Mouse (Mus musculus): Measurements from ENCODE around the gene Rps5. TPM values are rescaled to one million over a fixed set of nuclear protein-coding genes. Genes with fewer than 3 reads are reported as not detected.
"Not testable (repeated sequence)": the region's sequence is repeated elsewhere in the genome, so short reads cannot be mapped to it uniquely, and the experiment has no call there.

The Rps5 gene
- polyA plus RNA-seq, 1 experiment from 2014 or later, result 1,070 TPM

- Histone ChIP-seq H3K4me3 (replicated peaks) (peak overlapping the region; percentile 41), H3K36me3 (peaks cover 41% of the 10 kb centered on the region), H3K9ac (peak overlapping the region; percentile 28), H3K4me1 (peaks cover 45% of the 10 kb centered on the region), H3K27ac (replicated peaks) (no peak overlapping the region), H3K9me3 (replicated peaks) (no peaks in the 10 kb centered on the region), H3K4me2 (replicated peaks) (peak overlapping the region; percentile 79), H3K27me3 (peaks cover 10% of the 10 kb centered on the region)
- 0 out of 2 replicates have a peak, but pooled peaks have one; percentile 18 for ATAC-seq (ENCODE audit: insufficient number of reproducible peaks, low FRiP score, low TSS enrichment, low read depth)
- 5% methylated on average over 65 of the region's 65 CpGs for WGBS
Observed at GRCm38 (mm10) chr7:12927693-12928589, 5.9 kb downstream of the Rps5 start.

DNA sequence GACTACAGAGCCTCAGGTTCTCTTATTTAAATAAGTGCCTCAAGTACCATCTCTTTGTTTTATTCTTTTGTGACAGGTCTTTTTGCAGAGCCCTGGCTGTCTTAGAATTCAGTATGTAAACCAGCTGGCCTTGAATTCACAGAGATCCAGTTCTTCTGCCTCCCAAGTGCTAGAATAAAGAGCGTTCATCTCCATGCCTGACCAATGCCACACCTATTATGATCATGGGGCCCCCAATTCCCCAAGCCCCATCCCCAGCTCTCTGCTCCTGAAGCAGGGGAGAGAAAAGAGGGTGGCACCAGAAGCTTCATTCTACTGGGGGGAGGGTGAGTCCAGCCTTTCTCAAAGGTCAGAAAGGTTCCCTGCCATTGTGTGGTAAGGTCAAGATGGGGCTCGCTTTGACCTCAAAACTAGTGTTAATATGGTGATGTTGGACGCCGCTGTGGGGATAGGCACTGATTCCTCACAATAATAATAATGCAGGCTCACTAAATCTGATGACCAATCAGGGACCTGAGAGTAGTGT lies 11.6 kb downstream of the Rps5 start:
- ATAC-seq (ENCODE audit: insufficient number of reproducible peaks, low FRiP score, low TSS enrichment, low read depth), result no peak
- no peak overlapping the region for H3K4me2 ChIP-seq (replicated peaks)
- H3K9ac ChIP-seq, result no peak overlapping the region
- no peak overlapping the region for H3K4me3 ChIP-seq (replicated peaks)
- WGBS, result 79% methylated on average over 4 of the region's 4 CpGs
- no peaks in the 10 kb centered on the region for H3K4me1 ChIP-seq
- no peaks in the 10 kb centered on the region; the same call in 1 of the 2 replicates for H3K27me3 ChIP-seq
- H3K27ac ChIP-seq (replicated peaks), result no peak overlapping the region
- H3K36me3 ChIP-seq, result no peaks in the 10 kb centered on the region
- no peaks in the 10 kb centered on the region for H3K9me3 ChIP-seq (replicated peaks)

GRCm38 (mm10) chr7:12934808-12935207 lies 12.7 kb downstream of the Rps5 start:
- H3K4me3 ChIP-seq (replicated peaks), result no peak overlapping the region
- no peak overlapping the region for H3K9ac ChIP-seq
- no peak for ATAC-seq (ENCODE audit: insufficient number of reproducible peaks, low FRiP score, low TSS enrichment, low read depth)
- WGBS, result 73% methylated on average over 3 of the region's 3 CpGs
- no peaks in the 10 kb centered on the region for H3K27me3 ChIP-seq
- no peaks in the 10 kb centered on the region for H3K4me1 ChIP-seq
- H3K4me2 ChIP-seq (replicated peaks), result no peak overlapping the region
- H3K9me3 ChIP-seq (replicated peaks), result no peaks in the 10 kb centered on the region
- no peak overlapping the region for H3K27ac ChIP-seq (replicated peaks)
- no peaks in the 10 kb centered on the region for H3K36me3 ChIP-seq

DNA sequence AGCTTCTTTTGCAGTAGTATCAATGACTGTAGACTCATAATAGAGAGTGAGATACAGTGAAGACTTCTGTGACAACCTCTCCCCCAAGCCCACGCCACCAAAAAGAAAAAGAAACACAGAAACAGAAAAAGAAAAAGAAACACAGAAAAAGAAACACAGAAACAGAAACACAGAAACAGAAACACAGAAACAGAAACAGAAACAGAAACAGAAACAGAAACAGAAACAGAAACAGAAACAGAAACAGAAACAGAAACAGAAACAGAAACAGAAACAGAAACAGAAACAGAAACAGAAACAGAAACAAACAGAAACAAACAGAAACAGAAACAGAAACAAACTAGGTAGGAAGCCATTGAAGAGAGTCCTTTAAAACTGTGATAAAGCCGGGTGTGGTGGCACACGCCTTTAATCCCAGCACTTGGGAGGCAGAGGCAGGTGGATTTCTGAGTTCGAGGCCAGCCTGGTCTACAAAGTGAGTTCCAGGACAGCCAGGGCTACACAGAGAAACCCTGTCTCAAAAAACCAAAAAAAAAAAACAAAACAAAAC lies 15.2 kb downstream of the Rps5 start:
- H3K4me1 ChIP-seq; H3K4me3 ChIP-seq (replicated peaks); H3K9me3 ChIP-seq (replicated peaks); H3K36me3 ChIP-seq; H3K27ac ChIP-seq (replicated peaks); H3K27me3 ChIP-seq; H3K4me2 ChIP-seq (replicated peaks); H3K9ac ChIP-seq; ATAC-seq (ENCODE audit: insufficient number of reproducible peaks, low FRiP score, low TSS enrichment, low read depth): not testable (repeated sequence)
- WGBS, result 87% methylated on average over 4 of the region's 4 CpGs

GRCm38 (mm10) chr7:12940599-12940998 lies 18.5 kb downstream of the Rps5 start:
- Histone ChIP-seq H3K27me3 (no peaks in the 10 kb centered on the region), H3K27ac (replicated peaks) (no peak overlapping the region), H3K4me3 (replicated peaks) (no peak overlapping the region), H3K9ac (no peak overlapping the region), H3K4me1 (no peaks in the 10 kb centered on the region), H3K4me2 (replicated peaks) (no peak overlapping the region), H3K9me3 (replicated peaks) (no peaks in the 10 kb centered on the region), H3K36me3 (no peaks in the 10 kb centered on the region)
- ATAC-seq (ENCODE audit: insufficient number of reproducible peaks, low FRiP score, low TSS enrichment, low read depth), result no peak
- 78% methylated on average over 4 of the region's 4 CpGs for WGBS

DNA sequence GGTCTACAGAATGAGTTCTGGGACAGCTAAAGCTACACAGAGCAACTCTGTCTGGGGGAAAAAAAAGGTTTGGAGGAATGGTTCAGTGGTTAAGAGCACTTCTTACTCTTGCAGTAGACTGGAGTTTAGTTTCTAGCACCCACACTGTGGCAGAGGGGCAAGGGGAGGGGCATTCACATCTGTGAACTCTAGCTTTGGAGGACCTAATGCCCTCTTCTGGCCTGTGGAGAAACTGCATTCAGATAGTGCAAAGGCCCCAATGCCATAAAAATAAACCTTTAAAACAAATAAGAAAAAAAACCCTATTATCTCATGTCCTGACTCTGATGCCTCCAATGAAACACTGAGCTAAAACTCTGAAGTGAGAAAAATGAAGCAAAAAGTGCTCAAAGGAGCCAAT lies 21.4 kb downstream of the Rps5 start:
- Histone ChIP-seq H3K36me3 (no peaks in the 10 kb centered on the region), H3K9ac (no peak overlapping the region), H3K4me3 (replicated peaks) (no peak overlapping the region), H3K27me3 (no peaks in the 10 kb centered on the region), H3K4me2 (replicated peaks) (no peak overlapping the region), H3K4me1 (no peaks in the 10 kb centered on the region), H3K27ac (replicated peaks) (no peak overlapping the region), H3K9me3 (replicated peaks) (no peaks in the 10 kb centered on the region)
- ATAC-seq (ENCODE audit: insufficient number of reproducible peaks, low FRiP score, low TSS enrichment, low read depth), result no peak

- H3K4me2 ChIP-seq (replicated peaks), result peak overlapping the region; percentile 80
- peak overlapping the region; percentile 37 for H3K9ac ChIP-seq
- no peaks in the 10 kb centered on the region for H3K36me3 ChIP-seq
- 7% methylated on average over 35 of the region's 35 CpGs for WGBS
- peaks cover 10% of the 10 kb centered on the region for H3K4me1 ChIP-seq
- peak overlapping the region; percentile 57 for H3K4me3 ChIP-seq (replicated peaks)
- no peaks in the 10 kb centered on the region for H3K9me3 ChIP-seq (replicated peaks)
- peak; percentile 97 for ATAC-seq (ENCODE audit: insufficient number of reproducible peaks, low FRiP score, low TSS enrichment, low read depth)
- H3K27ac ChIP-seq (replicated peaks), result peak overlapping the region; percentile 86
- H3K27me3 ChIP-seq, result no peaks in the 10 kb centered on the region
Observed at GRCm38 (mm10) chr7:12949032-12949871, 27.2 kb downstream of the Rps5 start.

DNA sequence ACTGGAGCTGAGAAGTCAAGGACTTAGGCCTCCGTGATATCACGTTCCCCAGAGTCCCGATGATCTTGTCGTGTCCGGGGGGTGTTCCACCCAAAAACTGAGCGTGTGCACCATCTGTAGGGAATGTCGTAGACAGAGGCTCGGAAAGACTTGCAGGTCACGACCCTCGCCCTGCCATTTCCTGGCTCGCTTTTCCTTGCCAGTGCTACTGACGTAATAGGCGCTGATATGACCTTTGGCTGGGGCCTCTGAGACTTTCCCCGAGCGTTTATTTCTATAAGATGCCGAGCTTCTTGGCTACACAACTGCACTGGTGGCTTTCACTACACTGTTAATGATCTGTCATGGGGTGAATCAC lies 27.8 kb downstream of the Rps5 start:
- 8% methylated on average over 16 of the region's 16 CpGs for WGBS
- H3K27ac ChIP-seq (replicated peaks), result peak overlapping the region; percentile 86
- peak overlapping the region; percentile 80 for H3K4me2 ChIP-seq (replicated peaks)
- H3K9ac ChIP-seq, result peak overlapping the region; percentile 37
- no peaks in the 10 kb centered on the region for H3K36me3 ChIP-seq
- H3K9me3 ChIP-seq (replicated peaks), result no peaks in the 10 kb centered on the region
- H3K4me1 ChIP-seq, result peaks cover 10% of the 10 kb centered on the region
- no peak; the same call in none of the 2 replicates for ATAC-seq (ENCODE audit: insufficient number of reproducible peaks, low FRiP score, low TSS enrichment, low read depth)
- no peaks in the 10 kb centered on the region for H3K27me3 ChIP-seq
- H3K4me3 ChIP-seq (replicated peaks), result peak overlapping the region; percentile 57

GRCm38 (mm10) chr7:12954896-12955295 lies 32.8 kb downstream of the Rps5 start:
- Histone ChIP-seq H3K9ac (no peak overlapping the region), H3K36me3 (no peaks in the 10 kb centered on the region), H3K27ac (replicated peaks) (no peak overlapping the region), H3K4me2 (replicated peaks) (no peak overlapping the region), H3K4me3 (replicated peaks) (no peak overlapping the region), H3K4me1 (peaks cover 6% of the 10 kb centered on the region; the same call in 1 of the 2 replicates), H3K27me3 (no peaks in the 10 kb centered on the region), H3K9me3 (replicated peaks) (no peaks in the 10 kb centered on the region)
- no peak for ATAC-seq (ENCODE audit: insufficient number of reproducible peaks, low FRiP score, low TSS enrichment, low read depth)
- WGBS, result 53% methylated on average over 3 of the region's 3 CpGs

GRCm38 (mm10) chr7:12957511-12957910 lies 35.4 kb downstream of the Rps5 start:
- H3K27ac ChIP-seq (replicated peaks), result no peak overlapping the region
- no peak for ATAC-seq (ENCODE audit: insufficient number of reproducible peaks, low FRiP score, low TSS enrichment, low read depth)
- H3K9ac ChIP-seq, result no peak overlapping the region
- no peaks in the 10 kb centered on the region for H3K9me3 ChIP-seq (replicated peaks)
- no peaks in the 10 kb centered on the region for H3K27me3 ChIP-seq
- WGBS, result 69% methylated on average over 5 of the region's 5 CpGs
- H3K4me3 ChIP-seq (replicated peaks), result no peak overlapping the region
- H3K4me2 ChIP-seq (replicated peaks), result no peak overlapping the region
- no peaks in the 10 kb centered on the region for H3K4me1 ChIP-seq
- no peaks in the 10 kb centered on the region for H3K36me3 ChIP-seq

GRCm38 (mm10) chr7:12958948-12959347 lies 36.9 kb downstream of the Rps5 start:
- H3K36me3 ChIP-seq, result no peaks in the 10 kb centered on the region
- no peaks in the 10 kb centered on the region for H3K4me1 ChIP-seq
- no peak overlapping the region for H3K9ac ChIP-seq
- no peaks in the 10 kb centered on the region for H3K9me3 ChIP-seq (replicated peaks)
- no peak for ATAC-seq (ENCODE audit: insufficient number of reproducible peaks, low FRiP score, low TSS enrichment, low read depth)
- H3K27ac ChIP-seq (replicated peaks), result no peak overlapping the region
- H3K4me3 ChIP-seq (replicated peaks), result no peak overlapping the region
- H3K27me3 ChIP-seq, result no peaks in the 10 kb centered on the region
- no peak overlapping the region for H3K4me2 ChIP-seq (replicated peaks)
- WGBS, result 71% methylated on average over 4 of the region's 4 CpGs
